Mouse (Mus musculus): ENCODE measurements around the gene Bricd5. TPM values are rescaled to one million over a fixed set of nuclear protein-coding genes. Genes with fewer than 3 reads are reported as not detected.

The Bricd5 gene
- total and polyA plus RNA-seq, 3 experiments = 0.98 TPM; not detected in 2

GRCm38 (mm10) chr17:24496026-24496425, 22.3 kb downstream of the Bricd5 start:
- no peak overlapping the region for H3K27ac ChIP-seq (ENCODE audit: insufficient read depth, low read depth)

DNA sequence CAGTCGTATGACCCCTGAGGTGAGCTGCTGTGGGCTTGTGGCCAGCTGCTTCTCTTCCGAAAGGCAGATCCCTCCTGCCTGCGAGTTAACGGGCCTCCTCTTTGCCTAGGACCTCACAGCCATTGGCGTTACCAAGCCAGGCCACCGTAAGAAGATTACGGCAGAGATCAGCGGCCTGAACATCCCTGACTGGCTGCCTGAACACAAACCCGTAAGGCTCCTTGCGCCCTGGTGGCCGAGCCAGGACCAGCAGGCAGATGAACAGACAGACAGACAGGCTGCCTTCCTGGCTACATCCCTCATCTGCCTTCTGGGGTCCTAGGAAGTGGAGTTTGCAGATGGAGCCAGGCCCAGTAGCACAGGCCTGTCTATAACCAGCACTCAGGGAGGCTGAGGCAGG, 28.5 kb downstream of the Bricd5 start:
- no peak overlapping the region for H3K4me2 ChIP-seq (ENCODE audit: insufficient read depth, low read depth, poor library complexity, severe bottlenecking)
- dilution Hi-C loops (cut with MboI; ENCODE audit: extremely low pct_ligation_motif_present, extremely low pct_unique_long_range_greater_than_20kb, low sequenced_read_pairs) = no loop called here
- no peak overlapping the region for H3K27ac ChIP-seq (ENCODE audit: insufficient read depth, low read depth)
- H3K9me3 ChIP-seq (replicated peaks; ENCODE audit: low read length) = no peaks in the 10 kb centered on the region
- TF ChIP-seq MXI1 (IDR thresholded peaks at IDR 0.05; ENCODE audit: low read depth, low read length) = no peak
- TF ChIP-seq HCFC1 (IDR thresholded peaks at IDR 0.05; ENCODE audit: low read depth, low read length) = no peak
- TF ChIP-seq CTCF (conservative IDR thresholded peaks at IDR 0.05 in 1 of 2, IDR thresholded peaks at IDR 0.05 in 1 of 2; ENCODE audit: low read depth in 2 of 2, low read length in 2 of 2) = peak in 1 of 2 experiments; percentile 43; a peak in 2 of 4 replicates
- no peak for TF ChIP-seq POLR2A (IDR thresholded peaks at IDR 0.05; ENCODE audit: low read depth, low read length)
- peaks cover 24 to 43% of the 10 kb centered on the region in 2 experiments for H3K36me3 ChIP-seq (replicated peaks in 1 of 2; ENCODE audit: control insufficient read depth in 1 of 2, insufficient read depth in 1 of 2, low read length in 1 of 2)
- no peak overlapping the region for H3K4me3 ChIP-seq (replicated peaks in 1 of 3; ENCODE audit: low read depth in 2 of 3, low read length in 2 of 3, poor library complexity in 1 of 3)
- no peak overlapping the region for H3K9ac ChIP-seq (ENCODE audit: insufficient read depth, low read depth)
- in situ Hi-C loops (cut with MboI; ENCODE audit: low pct_ligation_motif_present, low pct_unique_long_range_greater_than_20kb, low sequenced_read_pairs) = no loop called here
- H3K79me2 ChIP-seq (replicated peaks; ENCODE audit: control insufficient read depth, extremely low read depth, insufficient read depth, poor library complexity, severe bottlenecking) = no peaks in the 10 kb centered on the region
- H3K4me1 ChIP-seq (ENCODE audit: control insufficient read depth in 1 of 2, insufficient read depth in 2 of 2) = no peaks in the 10 kb centered on the region
- peaks cover 9% of the 10 kb centered on the region for H3K27me3 ChIP-seq (replicated peaks)
- peak; percentile 23 for DNase-seq (ENCODE audit: extremely low read depth)

More at GRCm38 (mm10) chr17:24496026-24496425, 22.3 kb downstream of the Bricd5 start:
- Histone ChIP-seq H3K9ac (ENCODE audit: insufficient read depth, low read depth) (no peak overlapping the region), H3K36me3 (replicated peaks in 1 of 2; ENCODE audit: control insufficient read depth in 1 of 2, insufficient read depth in 1 of 2, low read length in 1 of 2) (no peaks in the 10 kb centered on the region), H3K4me2 (ENCODE audit: insufficient read depth, low read depth, poor library complexity, severe bottlenecking) (no peak overlapping the region), H3K27me3 (replicated peaks) (peaks cover 21% of the 10 kb centered on the region), H3K4me3 (replicated peaks in 1 of 3; ENCODE audit: low read depth in 2 of 3, low read length in 2 of 3, poor library complexity in 1 of 3) (no peak overlapping the region), H3K79me2 (replicated peaks; ENCODE audit: control insufficient read depth, extremely low read depth, insufficient read depth, poor library complexity, severe bottlenecking) (no peaks in the 10 kb centered on the region), H3K4me1 (ENCODE audit: control insufficient read depth in 1 of 2, insufficient read depth in 2 of 2) (no peaks in the 10 kb centered on the region), H3K9me3 (replicated peaks; ENCODE audit: low read length) (no peaks in the 10 kb centered on the region)
- no peak for DNase-seq (ENCODE audit: extremely low read depth)
- dilution Hi-C loops (cut with MboI; ENCODE audit: extremely low pct_ligation_motif_present, extremely low pct_unique_long_range_greater_than_20kb, low sequenced_read_pairs) = no loop called here
- in situ Hi-C loops (cut with MboI; ENCODE audit: low pct_ligation_motif_present, low pct_unique_long_range_greater_than_20kb, low sequenced_read_pairs) = no loop called here
- no peak for TF ChIP-seq NELFE (IDR thresholded peaks at IDR 0.05; ENCODE audit: low read depth, low read length)
- TF ChIP-seq MYC (IDR thresholded peaks at IDR 0.05; ENCODE audit: low read depth, low read length) = no peak
- TF ChIP-seq POLR2A (IDR thresholded peaks at IDR 0.05; ENCODE audit: low read depth, low read length) = no peak
- TF ChIP-seq PAX5 (IDR thresholded peaks at IDR 0.05; ENCODE audit: low read length) = no peak
- no peak for TF ChIP-seq SIN3A (IDR thresholded peaks at IDR 0.05; ENCODE audit: low read length)
- no peak for TF ChIP-seq JUN (IDR thresholded peaks at IDR 0.05; ENCODE audit: insufficient read depth, low read depth, low read length)
- no peak for TF ChIP-seq CHD2 (IDR thresholded peaks at IDR 0.05; ENCODE audit: low read length)
- no peak for TF ChIP-seq MAFK (IDR thresholded peaks at IDR 0.05; ENCODE audit: insufficient replicate concordance, low read length)
- TF ChIP-seq RCOR1 (conservative IDR thresholded peaks at IDR 0.05; ENCODE audit: low read depth, low read length) = no peak
- no peak for TF ChIP-seq UBTF (IDR thresholded peaks at IDR 0.05; ENCODE audit: low read depth, low read length)
- TF ChIP-seq IRF4 (IDR thresholded peaks at IDR 0.05; ENCODE audit: low read depth, low read length) = no peak

- Histone ChIP-seq H3K9ac (ENCODE audit: insufficient read depth, low read depth) (no peak overlapping the region), H3K4me1 (ENCODE audit: control insufficient read depth in 1 of 2, insufficient read depth in 2 of 2) (no peaks in the 10 kb centered on the region), H3K79me2 (replicated peaks; ENCODE audit: control insufficient read depth, extremely low read depth, insufficient read depth, poor library complexity, severe bottlenecking) (no peaks in the 10 kb centered on the region), H3K4me3 (replicated peaks in 1 of 3; ENCODE audit: low read depth in 2 of 3, low read length in 2 of 3, poor library complexity in 1 of 3) (no peak overlapping the region), H3K27me3 (replicated peaks) (peaks cover 4% of the 10 kb centered on the region), H3K27ac (ENCODE audit: insufficient read depth, low read depth) (no peak overlapping the region), H3K36me3 (replicated peaks in 1 of 2; ENCODE audit: control insufficient read depth in 1 of 2, insufficient read depth in 1 of 2, low read length in 1 of 2) (peaks cover 40 to 62% of the 10 kb centered on the region in 2 experiments), H3K4me2 (ENCODE audit: insufficient read depth, low read depth, poor library complexity, severe bottlenecking) (no peak overlapping the region), H3K9me3 (replicated peaks; ENCODE audit: low read length) (no peaks in the 10 kb centered on the region)
- DNase-seq (ENCODE audit: extremely low read depth) = no peak
- in situ Hi-C loops (cut with MboI; ENCODE audit: low pct_ligation_motif_present, low pct_unique_long_range_greater_than_20kb, low sequenced_read_pairs) = no loop called here
- TF ChIP-seq PAX5 (IDR thresholded peaks at IDR 0.05; ENCODE audit: low read length) = no peak
- no peak for TF ChIP-seq KAT2A (IDR thresholded peaks at IDR 0.05; ENCODE audit: insufficient replicate concordance, low read length)
- TF ChIP-seq CTCF (conservative IDR thresholded peaks at IDR 0.05 in 1 of 2, IDR thresholded peaks at IDR 0.05 in 1 of 2; ENCODE audit: low read depth in 2 of 2, low read length in 2 of 2) = no peak
- TF ChIP-seq ETS1 (conservative IDR thresholded peaks at IDR 0.05; ENCODE audit: low read depth, low read length) = no peak
- no peak for TF ChIP-seq ZMIZ1 (IDR thresholded peaks at IDR 0.05; ENCODE audit: low read depth, low read length)
- TF ChIP-seq TBP (conservative IDR thresholded peaks at IDR 0.05; ENCODE audit: low read depth, low read length) = no peak
- TF ChIP-seq ELF1 (IDR thresholded peaks at IDR 0.05; ENCODE audit: low read depth, low read length) = no peak
- TF ChIP-seq JUN (IDR thresholded peaks at IDR 0.05; ENCODE audit: insufficient read depth, low read depth, low read length) = no peak
- dilution Hi-C loops (cut with MboI; ENCODE audit: extremely low pct_ligation_motif_present, extremely low pct_unique_long_range_greater_than_20kb, low sequenced_read_pairs) = no loop called here
Observed at GRCm38 (mm10) chr17:24504085-24504484, 30.4 kb downstream of the Bricd5 start.
